Comparison of ENCODE assay signal across 8 mouse cellular contexts in the genomic region with DNA sequence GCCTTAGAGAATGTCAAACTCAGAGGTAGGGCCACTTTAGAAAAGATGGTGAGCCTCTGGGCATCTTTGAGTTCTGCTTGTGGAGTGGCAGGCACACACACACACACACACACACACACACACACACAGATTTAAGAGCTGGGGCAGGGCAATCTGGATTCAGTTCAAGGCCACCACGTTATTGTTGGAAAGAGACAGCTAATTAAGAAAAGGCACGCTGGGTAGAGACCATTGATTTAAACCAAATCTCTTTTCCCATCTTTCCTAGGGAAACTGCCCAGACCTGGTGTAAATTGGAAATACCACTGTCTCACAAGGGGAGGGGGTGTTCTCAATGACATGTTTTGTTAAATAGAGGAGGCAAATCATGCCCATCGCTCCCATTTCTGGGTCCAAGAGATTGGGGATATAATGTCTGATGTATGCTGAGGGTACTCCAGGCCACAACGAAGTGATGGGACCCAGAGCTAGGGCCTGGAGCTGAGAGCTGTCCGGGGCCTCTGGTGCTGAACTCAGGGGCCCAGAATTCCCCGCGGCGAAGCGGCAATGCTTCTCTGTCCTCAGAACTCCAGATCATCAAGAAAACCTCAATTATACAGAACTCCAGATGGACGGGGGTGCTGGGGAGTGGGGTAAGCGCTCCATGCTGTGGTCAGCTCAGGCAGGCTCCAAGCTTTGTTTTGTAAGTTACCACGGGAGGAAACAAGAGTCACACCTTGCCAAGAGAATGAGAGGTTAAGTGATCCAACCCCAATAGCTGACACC. TPM values are rescaled to one million over a fixed set of nuclear protein-coding genes. Genes with fewer than 3 reads are reported as not detected.
DNase-seq lines count a peak whose midpoint lies in the region; ATAC-seq and TF ChIP-seq lines count a peak whose summit lies in the region.

No protein-coding gene starts in this region.

- peak overlapping the region; percentile 90 for H3K4me3 ChIP-seq in left cerebral cortex, adult 2 months
- no peak overlapping the region for H3K4me3 ChIP-seq in embryonic facial prominence, embryonic 11.5 days (ENCODE audit: low read depth, low read length)
- H3K4me3 ChIP-seq in midbrain, embryonic 10.5 days: peak overlapping the region; percentile 65

- H3K4me2 ChIP-seq in embryonic facial prominence, embryonic 11.5 days (ENCODE audit: low read depth, low read length): no peak overlapping the region

- no peak for DNase-seq in left cerebral cortex, adult 2 months (ENCODE audit: extremely low spot score in 1 of 2, low spot score in 2 of 2)
- DNase-seq in left cerebral cortex, adult 11 months (ENCODE audit: low spot score): no peak
- peak; percentile 44 to 61 for DNase-seq in cerebellum, adult 18-20 months
- DNase-seq in embryonic facial prominence, embryonic 11.5 days (ENCODE audit: low spot score): peak; percentile 74
- peak; percentile 62 for DNase-seq in midbrain, embryonic 10.5 days (ENCODE audit: low spot score)
- DNase-seq in T-cell, adult 2 months (ENCODE audit: low spot score): no peak
- no peak for DNase-seq in adipocyte (ENCODE audit: low spot score)
- DNase-seq in urinary bladder, postnatal 4 days (ENCODE audit: low spot score in 2 of 2): no peak

- peaks cover 41% of the 10 kb centered on the region for H3K27me3 ChIP-seq in embryonic facial prominence, embryonic 11.5 days (ENCODE audit: control insufficient read depth, insufficient read depth, low read length)
- H3K27me3 ChIP-seq in midbrain, embryonic 10.5 days (ENCODE audit: low read depth, poor library complexity, severe bottlenecking): peaks cover 86% of the 10 kb centered on the region

- ATAC-seq in embryonic facial prominence, embryonic 11.5 days (replicated peaks; ENCODE audit: insufficient number of reproducible peaks, low FRiP score, low TSS enrichment, low read depth): no peak

- H3K4me1 ChIP-seq in embryonic facial prominence, embryonic 11.5 days (ENCODE audit: control insufficient read depth, insufficient read depth, low read length): peaks cover 4% of the 10 kb centered on the region; the same call in 1 of the 2 replicates
- H3K4me1 ChIP-seq in midbrain, embryonic 10.5 days: peaks cover 39% of the 10 kb centered on the region

- intact Hi-C loops in left cerebral cortex, adult 2 months (cut with DNase I): loop anchor here (2.0 to 10.0 kb wide), 3 partner anchors 92 to 479 kb away; no protein-coding TSS in a partner anchor

- peak overlapping the region; percentile 96 for H3K27ac ChIP-seq in left cerebral cortex, adult 2 months
- no peak overlapping the region for H3K27ac ChIP-seq in embryonic facial prominence, embryonic 11.5 days (replicated peaks; ENCODE audit: low read depth, low read length)
- H3K27ac ChIP-seq in midbrain, embryonic 10.5 days (replicated peaks): no peak overlapping the region

- TF ChIP-seq CTCF in left cerebral cortex, adult 2 months (IDR thresholded peaks at IDR 0.05): no peak

- H3K36me3 ChIP-seq in embryonic facial prominence, embryonic 11.5 days (replicated peaks; ENCODE audit: control insufficient read depth, insufficient read depth, low read depth, low read length): no peaks in the 10 kb centered on the region
- H3K36me3 ChIP-seq in midbrain, embryonic 10.5 days: no peaks in the 10 kb centered on the region

- WGBS in embryonic facial prominence, embryonic 11.5 days: 7% methylated on average over 12 of the region's 12 CpGs
- WGBS in midbrain, embryonic 10.5 days: 9% methylated on average over 12 of the region's 12 CpGs

- H3K9ac ChIP-seq in embryonic facial prominence, embryonic 11.5 days (replicated peaks; ENCODE audit: low read length): no peak overlapping the region

- no peaks in the 10 kb centered on the region for H3K9me3 ChIP-seq in embryonic facial prominence, embryonic 11.5 days (replicated peaks; ENCODE audit: control insufficient read depth, low read length)
- H3K9me3 ChIP-seq in midbrain, embryonic 10.5 days (replicated peaks): no peaks in the 10 kb centered on the region

RNA-seq across cellular contexts. Expression of a gene that starts 1.7 kb away (rescaled TPM):
- total RNA-seq in left cerebral cortex, adult 2 months (2021): 100 to 1,000 TPM; 174 to 177 TPM
- polyA plus RNA-seq in embryonic facial prominence, embryonic 11.5 days (2014; fragmentation: Nextera tagmentation; extraction: Ambion mirVana): 0.48 and 0.96 TPM in 2 replicates
- polyA plus RNA-seq in midbrain, embryonic 10.5 days (2016; fragmentation: Nextera tagmentation; extraction: Ambion mirVana): 1.7 and 2.7 TPM in 2 replicates

Comparison
In these comparisons a context has a peak if more than half of its experiments do, and no peak if none do; other contexts are left out.
1. DNase-seq: peak in cerebellum, adult 18-20 months (2 of 2), embryonic facial prominence, embryonic 11.5 days (single experiment) and midbrain, embryonic 10.5 days (single experiment); none in left cerebral cortex, adult 2 months (0 of 2), left cerebral cortex, adult 11 months (single experiment), T-cell, adult 2 months (single experiment), adipocyte (single experiment) and urinary bladder, postnatal 4 days (0 of 2).